Comparison of ENCODE assay signal across 8 mouse cellular contexts in the genomic region with DNA sequence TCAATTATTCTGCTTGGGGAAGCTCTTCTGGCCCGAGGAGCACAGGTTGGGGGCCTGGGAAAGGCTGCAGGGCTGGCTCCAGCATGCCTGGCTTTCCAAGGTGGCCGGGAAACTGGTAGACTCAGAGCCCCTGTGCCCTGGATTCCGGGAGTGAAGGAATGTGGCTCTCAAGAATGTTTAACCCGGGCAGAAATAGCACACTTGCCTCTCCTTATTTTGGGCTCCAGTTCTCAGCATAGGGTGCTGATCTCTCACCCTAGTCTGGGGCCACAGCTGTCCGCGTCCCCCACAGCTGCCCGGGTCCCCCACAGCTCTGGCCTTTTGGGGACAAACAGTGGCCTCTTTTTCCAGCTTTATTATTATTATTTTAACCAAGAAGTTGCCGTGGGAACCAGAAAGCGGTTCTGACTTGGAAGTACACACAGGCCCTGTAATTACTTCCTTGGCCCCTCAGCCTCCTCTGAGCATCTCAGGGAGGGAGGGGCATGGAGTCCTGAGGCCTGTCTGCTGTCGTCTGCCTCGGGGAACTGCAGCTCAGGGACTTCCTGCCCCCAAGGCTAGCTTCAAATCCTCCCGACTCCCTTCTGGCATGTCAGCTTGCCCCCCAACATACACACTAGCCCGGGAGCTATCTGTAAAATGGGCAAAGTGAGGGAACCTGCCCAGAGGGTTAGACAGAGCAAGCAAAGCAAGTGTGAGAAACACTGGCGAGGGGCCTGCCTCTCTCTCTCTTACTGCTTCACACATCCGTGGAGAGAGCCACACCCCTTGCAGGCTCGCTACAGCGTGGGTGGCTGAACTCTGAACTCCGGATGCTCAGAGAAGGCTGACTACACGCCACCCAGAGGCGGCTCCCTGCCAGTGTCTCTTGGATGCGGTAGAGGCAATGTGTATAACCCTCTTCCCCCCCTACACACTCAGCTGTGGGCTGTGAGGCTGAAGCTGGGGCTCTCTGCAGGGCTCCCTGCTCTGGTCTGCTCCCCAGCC. TPM values are rescaled to one million over a fixed set of nuclear protein-coding genes. Genes with fewer than 3 reads are reported as not detected.
A peak's percentile ranks its signal among the peaks of the same experiment; 100 is the strongest.
DNase-seq lines count a peak whose midpoint lies in the region; ATAC-seq and TF ChIP-seq lines count a peak whose summit lies in the region.

No protein-coding gene starts in this region.

- peaks cover 80% of the 10 kb centered on the region for H3K27me3 ChIP-seq in CH12.LX (replicated peaks)
- H3K27me3 ChIP-seq in forebrain, embryonic 13.5 days: no peaks in the 10 kb centered on the region
- H3K27me3 ChIP-seq in lung, embryonic 16.5 days (ENCODE audit: control insufficient read depth, insufficient read depth, low read depth, low read length): no peaks in the 10 kb centered on the region

- H3K4me1 ChIP-seq in CH12.LX (ENCODE audit: control insufficient read depth in 1 of 2, insufficient read depth in 2 of 2): peaks cover 12 to 26% of the 10 kb centered on the region in 2 experiments
- H3K4me1 ChIP-seq in forebrain, embryonic 13.5 days: peaks cover 62% of the 10 kb centered on the region
- peaks cover 33% of the 10 kb centered on the region for H3K4me1 ChIP-seq in lung, embryonic 16.5 days (replicated peaks; ENCODE audit: control insufficient read depth, insufficient read depth, low read length)

- H3K36me3 ChIP-seq in CH12.LX (replicated peaks in 1 of 2; ENCODE audit: control insufficient read depth in 1 of 2, insufficient read depth in 1 of 2, low read length in 1 of 2): no peaks in the 10 kb centered on the region
- 0 out of 2 replicates have a peak, but pooled peaks cover 3% of the 10 kb centered on the region for H3K36me3 ChIP-seq in forebrain, embryonic 13.5 days (ENCODE audit: poor library complexity, severe bottlenecking)
- no peaks in the 10 kb centered on the region for H3K36me3 ChIP-seq in lung, embryonic 16.5 days (ENCODE audit: control insufficient read depth, insufficient read depth, low read length)

- DNase-seq in CH12.LX (ENCODE audit: extremely low read depth): peak; percentile 78
- DNase-seq in brain, adult 2 months (ENCODE audit: low read depth, low spot score): peak; percentile 96
- DNase-seq in heart, postnatal 25 days (ENCODE audit: low spot score): peak; percentile 58
- DNase-seq in large intestine, adult 2 months (ENCODE audit: low read depth, low spot score): peak; percentile 39
- DNase-seq in ovary, postnatal 14 days (ENCODE audit: low spot score): peak; percentile 41
- DNase-seq in thymus, postnatal 10 days (ENCODE audit: low spot score in 2 of 2): peak; percentile 82 to 83

- H3K4me3 ChIP-seq in CH12.LX (replicated peaks in 1 of 3; ENCODE audit: low read depth in 2 of 3, low read length in 2 of 3, poor library complexity in 1 of 3): no peak overlapping the region
- H3K4me3 ChIP-seq in forebrain, embryonic 13.5 days: 0 out of 2 replicates have a peak overlapping the region, but pooled peaks have one; percentile 0
- H3K4me3 ChIP-seq in lung, embryonic 16.5 days (ENCODE audit: low read length): no peak overlapping the region

- peaks cover 5% of the 10 kb centered on the region for H3K9me3 ChIP-seq in CH12.LX (replicated peaks; ENCODE audit: low read length)
- no peaks in the 10 kb centered on the region for H3K9me3 ChIP-seq in forebrain, embryonic 13.5 days (replicated peaks)
- no peaks in the 10 kb centered on the region for H3K9me3 ChIP-seq in lung, embryonic 16.5 days (ENCODE audit: control insufficient read depth, low read length)

- WGBS in forebrain, embryonic 13.5 days: 22% methylated on average over 21 of the region's 21 CpGs
- 24% methylated on average over 21 of the region's 21 CpGs for WGBS in large intestine, adult 2 months
- 15% methylated on average over 21 of the region's 21 CpGs for WGBS in lung, embryonic 16.5 days

- H3K27ac ChIP-seq in CH12.LX (ENCODE audit: insufficient read depth, low read depth): no peak overlapping the region
- H3K27ac ChIP-seq in forebrain, embryonic 13.5 days: no peak overlapping the region
- peak overlapping the region; percentile 80 for H3K27ac ChIP-seq in lung, embryonic 16.5 days (ENCODE audit: low read length)

- TF ChIP-seq POLR2A in CH12.LX (IDR thresholded peaks at IDR 0.05; ENCODE audit: low read depth, low read length): peak; percentile 40; the same call in 1 of the 2 replicates

- dilution Hi-C loops in CH12.LX (cut with MboI; ENCODE audit: extremely low pct_ligation_motif_present, extremely low pct_unique_long_range_greater_than_20kb, low sequenced_read_pairs): no loop called here

- no peak overlapping the region for H3K9ac ChIP-seq in CH12.LX (ENCODE audit: insufficient read depth, low read depth)
- H3K9ac ChIP-seq in forebrain, embryonic 13.5 days: peak overlapping the region; percentile 22
- H3K9ac ChIP-seq in lung, embryonic 16.5 days (ENCODE audit: low read length): peak overlapping the region; percentile 12; the same call in 1 of the 2 replicates

- peak; percentile 17; the same call in 1 of the 2 replicates for ATAC-seq in forebrain, embryonic 13.5 days
- ATAC-seq in lung, embryonic 16.5 days (ENCODE audit: low read depth): peak; percentile 64

- intact Hi-C loops in heart, postnatal 25 days (cut with DNase I): no loop called here

- in situ Hi-C loops in CH12.LX (cut with MboI; ENCODE audit: low pct_ligation_motif_present, low pct_unique_long_range_greater_than_20kb, low sequenced_read_pairs): no loop called here

- H3K79me2 ChIP-seq in CH12.LX (replicated peaks; ENCODE audit: control insufficient read depth, extremely low read depth, insufficient read depth, poor library complexity, severe bottlenecking): no peaks in the 10 kb centered on the region

- TF ChIP-seq EP300 in CH12.LX (IDR thresholded peaks at IDR 0.05; ENCODE audit: low read length): no peak

- peak; percentile 23 for TF ChIP-seq RAD21 in CH12.LX (IDR thresholded peaks at IDR 0.05; ENCODE audit: low read depth, low read length)

- H3K4me2 ChIP-seq in CH12.LX (ENCODE audit: insufficient read depth, low read depth, poor library complexity, severe bottlenecking): no peak overlapping the region
- H3K4me2 ChIP-seq in forebrain, embryonic 13.5 days: peak overlapping the region; percentile 19; the same call in 1 of the 2 replicates
- peak overlapping the region; percentile 23; the same call in 1 of the 2 replicates for H3K4me2 ChIP-seq in lung, embryonic 16.5 days (ENCODE audit: low read depth, low read length)

- TF ChIP-seq CTCF in CH12.LX (conservative IDR thresholded peaks at IDR 0.05 in 1 of 2, IDR thresholded peaks at IDR 0.05 in 1 of 2; ENCODE audit: low read depth in 2 of 2, low read length in 2 of 2): peak in 1 of 2 experiments; percentile 64; a peak in 2 of 4 replicates

TF ChIP-seq in CH12.LX, 34 proteins besides CTCF, POLR2A, EP300 and RAD21:
- TF ChIP-seq ETS1 (conservative IDR thresholded peaks at IDR 0.05; ENCODE audit: low read depth, low read length) (no peak), NELFE (IDR thresholded peaks at IDR 0.05; ENCODE audit: low read depth, low read length) (peak; percentile 19; the same call in 1 of the 2 replicates), MYC (IDR thresholded peaks at IDR 0.05; ENCODE audit: low read depth, low read length) (0 out of 2 replicates have a peak, but pooled peaks have one; percentile 30), MAZ (IDR thresholded peaks at IDR 0.05; ENCODE audit: low read depth, low read length) (peak; percentile 19; the same call in 1 of the 2 replicates), ELF1 (IDR thresholded peaks at IDR 0.05; ENCODE audit: low read depth, low read length) (no peak), UBTF (IDR thresholded peaks at IDR 0.05; ENCODE audit: low read depth, low read length) (no peak), SMC3 (IDR thresholded peaks at IDR 0.05; ENCODE audit: low read depth, low read length) (peak; percentile 45)

RNA-seq across cellular contexts. Expression of a gene that starts 10.6 kb away (rescaled TPM):
- total RNA-seq in CH12.LX (2012; rRNA removed): 0.04 TPM in 1 of 2 replicates, not detected in the other
- total RNA-seq in CH12.LX (2014; rRNA removed): not detected in 2 replicates
- not detected in 2 replicates for polyA plus RNA-seq in CH12.LX (2012; ENCODE audit: insufficient read length, low read depth)
- 72.7 and 77.6 TPM in 2 replicates for polyA plus RNA-seq in forebrain, embryonic 13.5 days (2015; fragmentation: Nextera tagmentation; extraction: Ambion mirVana)
- 10 to 100 TPM; 11.3 to 11.6 TPM for total RNA-seq in heart, postnatal 25 days (2021)
- polyA plus RNA-seq in large intestine, adult 2 months (2012; rRNA removed): 1.3 and 1.8 TPM in 2 replicates
- 10.5 and 11.8 TPM in 2 replicates for polyA plus RNA-seq in lung, embryonic 16.5 days (2015; fragmentation: Nextera tagmentation; extraction: Ambion mirVana)

RNA-seq across cellular contexts. Expression of a gene that starts 58.0 kb away (rescaled TPM):
- total RNA-seq in CH12.LX (2012; rRNA removed) (1.4 and 2.1 TPM in 2 replicates), CH12.LX (2014; rRNA removed) (1.0 and 1.9 TPM in 2 replicates)
- 4.3 and 5.7 TPM in 2 replicates for polyA plus RNA-seq in CH12.LX (2012; ENCODE audit: insufficient read length, low read depth)
- polyA plus RNA-seq in forebrain, embryonic 13.5 days (2015; fragmentation: Nextera tagmentation; extraction: Ambion mirVana): 0.06 and 0.16 TPM in 2 replicates
- 10 to 100 TPM; 13.2 to 14.5 TPM for total RNA-seq in heart, postnatal 25 days (2021)
- 54.9 and 69.9 TPM in 2 replicates for polyA plus RNA-seq in large intestine, adult 2 months (2012; rRNA removed)
- polyA plus RNA-seq in lung, embryonic 16.5 days (2015; fragmentation: Nextera tagmentation; extraction: Ambion mirVana): 1.4 and 1.6 TPM in 2 replicates

Comparison
In these comparisons a context has a peak if more than half of its experiments do, and no peak if none do; other contexts are left out.
1. DNase-seq: peak in every context shown above with its lines; median percentile 96 in brain, adult 2 months; 82 in thymus, postnatal 10 days; 78 in CH12.LX; 58 in heart, postnatal 25 days; 41 in ovary, postnatal 14 days; 39 in large intestine, adult 2 months.